Mouse (Mus musculus) testis, postnatal 14 days (tissue): ENCODE measurements at regions not wholly inside any gene's neighbourhood (a gene's known extent, or its start where the extent isn't known, plus 50 kb on each side); places are given as distances from the start of the nearest gene placed in this dataset.

Experiments
- DNase-seq: peaks from one replicate; pipeline ENCODE4 v3.0.0; 2021; ENCODE audit warnings: low spot score

DNA sequence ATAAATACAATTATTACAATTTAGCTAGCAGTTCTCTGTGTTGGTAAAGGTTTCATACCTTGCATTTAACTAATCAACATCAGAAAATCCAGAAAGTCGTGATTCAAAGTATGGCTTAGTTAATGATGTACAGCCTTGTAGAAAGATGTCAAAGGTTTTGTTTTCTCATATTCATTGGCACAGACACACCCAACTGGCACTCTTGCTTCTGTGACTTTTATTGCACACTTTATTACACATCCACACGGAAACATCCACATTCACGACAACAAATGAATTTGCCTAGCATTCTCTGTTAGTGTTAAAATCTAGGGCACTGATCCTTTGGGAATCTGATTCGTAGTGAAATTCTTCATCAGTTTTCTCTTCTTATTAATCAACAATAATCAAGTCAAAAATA is 720.0 kb downstream of the Tns3 start:
- no peak for DNase-seq

DNA sequence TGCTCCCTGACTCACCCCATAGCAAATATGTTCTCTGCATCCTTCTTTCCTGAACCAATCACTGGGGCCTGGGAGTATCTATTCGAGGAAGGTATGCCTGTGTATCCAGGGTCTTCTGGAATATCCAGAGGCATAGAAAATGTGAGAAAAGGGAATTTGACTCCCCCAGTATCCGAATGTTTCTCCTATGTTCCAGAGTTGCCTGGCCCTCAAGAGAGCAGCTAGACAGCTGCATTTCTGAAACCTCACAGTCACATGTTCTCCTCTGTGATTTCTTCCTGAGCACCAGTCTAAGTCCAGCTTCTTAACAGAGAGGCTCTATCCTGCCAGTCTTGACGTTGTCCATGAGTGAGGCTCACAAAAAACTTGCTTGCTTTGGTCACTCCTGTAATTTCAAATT is 719.9 kb upstream of the Igfbp3 start:
- DNase-seq = no peak

DNA sequence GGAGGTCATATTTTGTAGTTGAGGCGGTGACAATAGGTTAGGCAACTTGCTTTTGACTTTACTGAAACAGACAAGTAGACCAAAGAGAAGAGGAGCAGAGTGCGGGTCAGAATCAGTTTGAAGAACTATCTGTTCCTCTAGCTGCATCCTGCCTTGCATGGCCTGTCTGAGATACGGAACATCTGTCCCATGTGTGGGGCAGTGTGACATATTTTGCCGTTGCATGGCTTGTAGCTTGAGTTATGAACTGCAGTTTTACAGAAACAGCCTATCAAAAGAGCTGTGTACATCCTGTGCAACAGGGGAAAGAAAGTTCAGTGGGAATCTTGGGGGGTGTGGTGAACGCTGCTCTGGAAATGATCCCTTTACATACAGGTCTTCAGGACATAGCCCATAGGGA is 718.9 kb upstream of the Igfbp3 start:
- no peak for DNase-seq

DNA sequence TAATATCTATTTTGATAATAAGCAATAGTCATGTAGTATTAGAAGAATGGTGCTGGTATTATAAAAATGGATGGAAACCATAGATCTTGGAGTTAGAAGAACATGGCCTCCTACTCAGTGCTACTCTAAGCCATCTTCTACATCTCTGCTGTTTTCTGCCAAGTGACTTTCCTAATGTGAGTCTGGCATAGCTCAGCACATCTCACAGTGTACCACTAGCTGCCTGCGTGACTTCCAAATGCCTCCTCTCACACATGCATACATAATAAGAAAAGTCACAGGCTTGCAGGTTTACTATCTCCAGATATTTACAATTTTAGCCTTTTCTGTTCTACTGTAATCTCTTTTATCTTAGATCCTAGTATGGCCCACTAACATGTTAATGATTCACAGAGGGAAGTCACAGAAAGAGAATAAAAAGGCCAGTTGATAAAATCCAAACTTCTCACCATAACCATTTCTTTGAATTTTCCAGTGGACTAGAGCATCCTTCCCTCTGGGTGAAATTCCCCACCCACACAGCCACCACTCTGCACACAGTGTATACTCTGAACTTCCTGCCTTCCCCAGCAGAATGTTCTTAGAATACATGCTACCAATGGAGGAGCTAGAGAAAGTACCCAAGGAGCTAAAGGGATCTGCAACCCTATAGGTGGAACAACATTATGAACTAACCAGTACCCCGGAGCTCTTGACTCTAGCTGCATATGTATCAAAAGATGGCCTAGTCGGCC is 717.5 kb upstream of the Igfbp3 start:
- DNase-seq = no peak

DNA sequence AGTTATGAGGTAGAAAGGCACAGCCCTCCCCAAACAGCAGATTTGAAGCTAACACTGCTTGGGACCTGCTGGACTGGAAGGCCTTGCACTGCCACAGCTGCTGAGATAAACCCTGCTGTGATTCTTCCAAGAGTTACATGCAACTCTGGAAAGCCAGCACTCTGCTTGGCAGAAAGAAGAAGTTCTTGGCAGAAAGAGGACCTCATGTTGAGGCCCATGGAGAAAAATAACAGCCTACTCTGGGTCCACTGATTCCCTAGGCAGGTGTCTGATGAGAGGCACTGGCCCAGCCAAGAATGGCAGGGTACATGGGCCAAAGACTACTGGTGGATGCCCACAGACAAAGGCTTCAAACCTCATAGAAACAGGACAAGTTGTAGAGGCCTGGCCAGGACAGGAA is 714.0 kb upstream of the Igfbp3 start:
- no peak for DNase-seq

DNA sequence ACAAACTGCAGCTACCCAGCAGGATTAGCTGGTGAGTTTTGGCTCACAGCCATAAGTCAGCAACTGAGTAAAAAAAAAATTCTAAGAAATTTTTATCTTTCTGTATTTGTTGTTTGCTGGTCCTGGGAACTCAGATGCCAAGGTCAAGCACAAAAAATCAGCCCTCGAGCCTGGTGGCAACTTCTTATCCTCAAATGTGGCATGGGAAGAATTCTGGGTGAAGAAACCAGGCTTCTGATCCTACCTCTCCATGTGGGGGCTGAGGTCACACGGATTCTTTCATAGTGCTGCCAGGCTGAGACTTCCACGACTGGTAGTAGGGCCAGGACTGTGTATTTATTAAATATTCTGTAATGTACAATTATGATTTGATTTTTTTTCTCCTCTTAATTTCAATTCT is 698.3 kb upstream of the Igfbp3 start:
- DNase-seq = peak; percentile 17

DNA sequence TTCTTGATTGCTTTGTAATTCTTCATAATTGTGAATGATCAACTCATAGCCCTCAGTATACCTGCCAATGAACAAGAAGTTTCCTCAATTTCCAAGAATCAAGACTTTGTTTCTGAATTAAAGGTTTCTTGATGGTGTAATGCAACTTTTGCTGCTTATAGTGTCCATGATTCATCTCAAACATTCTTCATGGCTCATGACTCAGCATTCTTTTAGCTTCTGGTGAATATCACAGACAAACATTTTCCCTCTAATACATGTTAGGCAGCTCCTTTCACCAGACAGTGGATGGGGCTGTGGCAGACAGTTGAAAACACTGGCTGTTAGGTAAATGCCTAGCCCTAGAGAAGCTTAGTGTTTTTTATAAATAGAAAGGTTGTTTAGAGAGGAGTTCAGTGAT is 686.5 kb upstream of the Igfbp3 start:
- DNase-seq = no peak

DNA sequence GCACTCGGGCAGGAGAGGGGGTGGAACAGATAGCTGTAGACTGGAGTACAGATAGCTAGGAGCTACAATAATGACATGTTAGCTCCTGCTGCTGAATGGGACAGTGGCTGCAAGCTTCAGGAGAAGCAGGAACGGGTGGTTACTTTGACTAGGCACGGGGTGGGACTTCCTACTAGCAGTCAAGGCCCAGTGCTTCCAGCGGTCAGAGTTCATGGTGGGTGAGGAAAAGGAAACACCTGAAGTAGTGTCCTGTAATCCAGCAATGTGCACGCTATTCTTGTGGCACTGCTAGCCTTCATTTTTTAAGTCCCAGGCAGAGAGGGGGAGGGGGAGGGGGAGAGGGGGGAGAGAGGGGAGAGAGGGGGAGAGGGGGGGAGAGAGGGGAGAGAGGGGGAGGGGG is 684.5 kb upstream of the Igfbp3 start:
- no peak for DNase-seq

DNA sequence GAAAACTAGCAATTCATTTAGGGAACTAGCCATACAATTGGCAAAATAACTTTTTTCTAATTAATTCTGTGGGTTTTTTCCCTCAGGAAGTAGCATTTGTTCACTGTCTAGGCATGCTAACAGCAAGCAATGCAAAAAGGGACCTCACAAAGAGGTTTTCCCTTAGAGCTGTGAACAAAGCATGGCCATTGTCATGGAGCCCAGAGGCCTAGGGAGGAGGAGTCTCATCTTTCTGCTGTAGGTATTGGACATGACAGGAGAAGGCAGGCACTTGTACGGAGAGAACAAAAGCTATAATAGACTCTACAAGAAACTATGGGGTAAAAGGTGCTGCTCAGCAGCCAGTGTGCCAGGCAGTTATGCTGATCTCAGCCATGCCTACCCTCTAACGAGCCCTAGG is 666.8 kb upstream of the Igfbp3 start:
- no peak for DNase-seq

DNA sequence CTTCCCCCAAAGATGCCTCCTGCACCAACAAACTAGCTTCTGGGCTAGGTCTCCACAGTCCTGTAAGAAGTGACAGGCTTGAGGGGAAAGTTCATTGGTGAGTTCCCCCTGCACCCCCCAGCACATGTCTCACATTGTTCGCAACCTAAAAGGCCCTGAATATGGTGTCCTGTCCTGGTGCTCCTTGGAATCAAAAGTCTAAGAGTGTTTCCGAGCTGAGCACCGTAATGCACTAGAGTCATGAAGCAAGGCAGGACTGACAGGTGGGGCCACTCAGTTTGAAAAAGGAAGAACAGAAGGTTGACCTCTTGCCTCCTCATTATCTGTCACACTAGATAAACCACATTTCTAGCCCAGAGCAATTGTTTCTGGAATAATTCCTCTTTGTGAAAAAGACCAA is 650.4 kb upstream of the Igfbp3 start:
- DNase-seq = no peak

DNA sequence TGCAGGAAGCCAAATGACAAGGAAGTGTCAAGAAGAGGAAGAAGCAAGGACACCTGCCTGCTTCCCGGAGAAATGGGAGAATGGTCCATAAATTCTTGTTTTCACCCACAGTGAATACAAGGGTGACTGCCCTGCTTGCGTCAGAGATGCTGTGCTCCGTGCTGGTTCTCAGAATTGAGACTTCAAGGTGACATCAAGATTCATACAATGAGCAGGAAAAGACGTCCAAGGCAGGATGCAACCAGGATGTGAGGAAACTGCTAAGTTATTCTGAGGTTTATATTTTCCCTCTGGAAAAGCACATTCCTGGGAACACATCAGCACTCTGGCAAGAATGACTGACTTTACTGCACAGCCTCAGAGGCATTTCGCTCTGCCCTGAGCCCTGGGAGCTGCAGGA is 650.0 kb upstream of the Igfbp3 start:
- DNase-seq = no peak

DNA sequence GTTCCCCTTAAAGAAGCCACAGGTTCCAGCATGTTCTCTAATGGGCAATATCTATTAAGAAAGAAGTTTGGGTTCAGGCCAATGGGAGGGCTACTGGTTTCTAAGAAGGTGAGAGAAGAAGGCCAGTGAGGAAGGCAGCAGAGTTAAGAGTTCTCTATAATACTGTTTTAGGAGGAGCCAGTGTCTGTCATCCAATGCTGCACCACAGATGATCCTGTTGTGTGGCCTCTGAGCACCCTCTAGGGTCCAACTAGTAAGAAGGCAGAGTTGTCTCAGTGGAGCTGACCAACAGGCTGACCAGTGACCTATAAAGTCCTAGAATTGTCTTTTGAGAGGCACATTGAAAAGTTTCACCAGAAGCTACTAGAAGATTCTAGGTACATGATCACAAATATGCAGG is 648.8 kb upstream of the Igfbp3 start:
- DNase-seq = no peak

DNA sequence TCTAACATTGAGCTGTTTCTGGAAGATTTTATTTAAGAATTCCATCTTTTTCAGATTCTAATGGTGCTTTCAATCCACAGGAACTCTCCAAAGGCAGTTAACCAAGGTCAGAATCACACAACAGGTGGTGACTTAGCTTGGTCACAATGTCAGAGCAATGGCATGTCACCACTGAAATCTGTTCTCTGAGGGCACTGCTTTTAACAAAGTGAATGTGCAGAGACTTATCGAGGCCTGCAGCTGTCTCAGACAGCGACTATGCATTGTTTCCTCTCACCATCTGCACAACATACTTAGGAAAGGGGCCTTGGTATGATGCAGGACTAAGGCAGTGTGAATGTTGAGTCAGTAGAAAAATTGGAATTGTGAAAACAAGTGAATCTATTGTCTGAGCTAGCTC is 638.9 kb upstream of the Igfbp3 start:
- no peak for DNase-seq

DNA sequence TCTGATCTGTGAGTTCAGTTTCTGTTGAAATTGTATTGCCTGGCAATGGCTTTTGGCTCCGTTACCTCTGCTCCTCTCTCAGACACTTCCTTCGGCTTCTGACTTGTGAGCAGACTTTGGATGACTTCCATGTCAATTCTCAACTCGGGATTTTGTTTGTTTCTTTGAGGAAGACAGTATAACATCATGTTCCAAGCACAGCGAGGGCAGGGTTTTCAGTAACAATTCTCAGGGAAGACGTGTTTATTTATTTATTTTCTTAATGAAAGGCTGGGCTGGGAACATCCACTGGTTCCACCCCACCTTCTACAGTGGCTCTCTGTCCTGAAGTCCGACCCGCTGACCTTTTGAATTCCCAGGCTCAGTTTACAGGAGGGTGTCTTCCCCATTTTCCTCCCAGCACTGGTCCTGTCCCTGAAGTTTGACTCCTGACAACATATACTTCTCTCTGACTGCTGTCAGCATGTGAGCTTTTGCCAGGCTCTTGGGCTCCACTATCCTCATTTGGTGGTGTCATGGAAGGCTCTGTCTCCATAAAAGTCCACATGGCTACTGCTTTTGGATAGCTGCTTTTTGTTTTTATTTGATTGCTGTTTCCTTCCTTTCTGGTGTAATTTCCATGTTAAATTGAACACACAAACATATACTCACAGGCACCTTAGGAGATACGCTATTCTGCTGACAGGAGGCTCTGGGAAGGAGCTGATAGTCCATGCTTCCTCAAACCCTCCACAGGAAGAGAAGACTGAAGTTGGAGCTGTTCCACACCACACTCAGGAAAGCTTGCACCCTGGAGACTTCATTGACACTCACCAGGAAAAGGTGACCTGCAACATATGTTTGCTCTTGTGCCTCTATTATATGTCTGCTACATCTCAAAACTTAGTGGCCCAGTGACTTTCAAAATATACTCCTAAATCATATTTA is 624.9 kb upstream of the Igfbp3 start:
- DNase-seq = no peak

DNA sequence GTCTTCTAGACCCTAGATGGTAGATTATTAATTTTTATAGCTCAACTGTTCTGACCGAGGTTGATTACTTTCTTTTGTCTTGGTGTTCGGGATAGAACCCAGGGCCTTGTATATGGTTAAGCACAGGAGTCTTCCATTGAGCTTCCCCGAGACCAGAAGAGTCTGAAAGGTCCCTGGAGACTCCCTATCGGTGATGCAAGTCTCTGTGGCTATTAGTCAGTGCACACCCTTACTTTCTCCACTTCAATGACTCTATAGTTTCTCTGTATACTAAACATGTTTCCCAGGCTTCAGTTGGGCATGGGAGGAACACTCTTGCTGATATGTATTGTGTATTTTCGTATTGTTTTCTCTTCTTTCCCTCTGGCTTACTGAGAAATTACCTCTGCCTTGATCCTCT is 623.8 kb upstream of the Igfbp3 start:
- no peak for DNase-seq

DNA sequence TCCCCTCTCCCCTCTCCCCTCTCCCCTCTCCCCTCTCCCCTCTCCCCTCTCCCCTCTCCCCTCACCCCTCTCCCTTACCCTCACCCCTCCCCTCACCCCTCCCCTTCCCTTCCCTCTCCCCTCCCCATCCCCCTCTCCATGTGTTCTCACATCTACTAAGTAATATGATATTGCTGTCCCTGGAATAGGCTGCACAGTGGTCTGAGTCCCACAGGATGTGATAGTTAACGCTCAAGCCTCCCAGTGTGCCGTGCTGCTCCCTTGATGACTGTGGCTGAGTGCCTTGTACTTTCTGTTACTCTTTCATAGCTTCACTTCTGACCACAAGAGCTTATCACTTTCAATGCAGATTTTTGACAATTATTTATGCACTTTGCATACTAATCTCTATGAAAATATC is 620.4 kb upstream of the Igfbp3 start:
- no peak for DNase-seq

DNA sequence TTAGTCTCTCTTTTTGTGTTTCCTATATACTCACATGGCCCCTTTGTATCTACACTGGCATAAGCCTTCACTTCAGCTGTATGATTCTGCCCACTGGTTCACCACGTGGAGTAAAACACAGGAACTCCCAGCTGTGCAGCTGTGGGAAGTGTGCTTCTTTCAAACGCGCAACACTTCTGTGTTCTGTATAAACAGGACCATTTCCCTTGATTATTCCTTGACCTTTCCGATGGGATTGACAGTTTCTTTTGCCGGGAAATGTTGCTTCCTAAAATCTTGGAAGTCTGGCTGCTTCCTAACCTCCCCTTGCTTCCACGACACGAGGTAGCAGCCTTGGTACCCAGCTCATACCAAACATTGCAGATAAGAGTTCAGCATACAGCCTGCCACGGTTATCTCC is 618.7 kb upstream of the Igfbp3 start:
- no peak for DNase-seq

DNA sequence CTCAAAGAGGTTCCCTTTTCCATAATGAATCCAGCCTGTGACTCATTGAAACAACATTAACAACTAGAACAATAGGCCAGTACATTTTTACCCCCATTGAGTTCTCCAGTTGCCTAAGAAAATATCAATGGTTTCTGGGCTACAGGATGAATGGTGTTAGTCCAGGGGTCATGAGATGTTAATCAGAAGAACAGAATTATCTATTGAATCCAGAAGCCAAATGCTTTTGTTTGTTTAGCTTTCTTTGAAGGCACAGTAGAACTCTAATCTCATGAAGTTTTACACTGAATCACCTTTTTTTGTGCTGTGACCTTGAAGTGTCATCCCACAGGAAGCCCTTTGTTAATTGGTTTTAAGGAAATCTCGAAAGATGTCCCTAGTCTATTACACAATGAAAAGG is 616.0 kb upstream of the Igfbp3 start:
- no peak for DNase-seq

DNA sequence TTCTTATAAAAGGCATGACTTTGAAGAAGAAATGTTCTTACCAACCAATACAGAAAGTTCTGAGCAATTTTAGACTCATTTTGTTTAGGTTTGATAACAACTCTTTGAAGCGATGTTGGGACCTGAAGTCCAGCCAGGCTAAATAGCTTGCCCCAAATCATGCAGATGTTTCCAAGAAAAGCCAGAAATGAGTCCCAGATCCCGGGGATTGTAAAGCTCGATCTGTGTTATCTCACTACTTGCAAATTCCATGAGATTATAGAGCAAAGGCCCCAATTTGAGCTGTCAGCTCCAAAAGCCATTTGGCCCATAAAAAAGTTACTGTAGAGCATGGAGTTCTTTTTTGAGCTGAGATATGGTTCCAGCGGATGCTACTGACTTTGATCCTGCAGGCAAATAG is 614.3 kb upstream of the Igfbp3 start:
- DNase-seq = no peak

DNA sequence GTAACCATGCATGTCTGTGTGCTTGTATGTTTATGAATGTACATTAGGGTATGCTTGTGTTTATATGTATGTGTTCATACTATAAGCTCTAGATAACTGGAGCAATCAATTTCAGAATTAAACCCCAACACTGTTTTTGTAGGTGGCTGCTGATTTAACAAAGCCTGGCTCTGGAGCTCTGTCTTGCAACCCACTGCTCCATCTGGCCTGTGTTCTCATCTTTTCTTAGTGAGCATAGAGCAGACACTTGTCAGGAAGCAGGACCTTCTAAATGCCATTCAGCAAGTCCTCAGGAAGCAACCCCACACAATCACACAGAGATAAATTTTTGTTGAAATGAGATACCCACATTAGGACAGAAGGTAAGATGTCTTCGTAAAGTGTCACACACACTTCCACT is 613.7 kb upstream of the Igfbp3 start:
- no peak for DNase-seq

DNA sequence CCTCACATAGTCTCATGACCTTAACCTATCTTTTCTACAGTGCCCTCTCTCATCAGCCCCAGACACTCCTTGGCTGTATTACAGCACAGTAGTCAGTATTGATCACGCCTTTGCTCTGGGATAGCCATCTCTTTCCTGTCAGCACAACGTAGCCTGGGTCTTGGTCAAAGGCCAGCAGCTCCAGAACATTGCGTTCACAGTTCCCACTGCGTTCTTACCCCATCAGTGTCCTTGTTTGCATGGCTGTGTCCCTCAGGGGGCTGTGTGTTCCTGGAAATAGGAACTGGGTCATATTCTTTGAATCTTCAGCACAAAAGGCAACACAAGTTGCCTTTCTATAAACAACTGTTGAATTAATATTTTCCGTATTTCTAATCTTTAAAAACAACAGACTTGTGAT is 602.0 kb upstream of the Igfbp3 start:
- DNase-seq = peak; percentile 53

DNA sequence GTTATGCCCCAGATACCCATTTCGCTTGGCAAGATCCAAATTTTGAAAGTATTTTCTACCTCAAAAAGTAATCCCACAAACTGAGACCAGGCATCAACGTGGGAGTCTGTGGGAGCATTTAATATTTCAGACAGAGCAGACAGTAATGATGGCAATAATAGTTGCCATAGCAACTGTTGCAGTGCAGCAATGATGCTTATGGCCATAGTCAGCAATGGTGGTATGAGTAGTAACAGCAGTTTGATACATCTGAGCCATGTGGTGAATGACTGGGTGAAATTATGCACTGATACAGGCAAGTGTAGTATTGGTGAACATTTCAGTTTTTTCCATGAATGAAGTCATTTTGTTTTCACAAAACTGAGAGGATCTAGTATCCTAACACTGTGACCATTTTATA is 600.8 kb upstream of the Igfbp3 start:
- DNase-seq = no peak

DNA sequence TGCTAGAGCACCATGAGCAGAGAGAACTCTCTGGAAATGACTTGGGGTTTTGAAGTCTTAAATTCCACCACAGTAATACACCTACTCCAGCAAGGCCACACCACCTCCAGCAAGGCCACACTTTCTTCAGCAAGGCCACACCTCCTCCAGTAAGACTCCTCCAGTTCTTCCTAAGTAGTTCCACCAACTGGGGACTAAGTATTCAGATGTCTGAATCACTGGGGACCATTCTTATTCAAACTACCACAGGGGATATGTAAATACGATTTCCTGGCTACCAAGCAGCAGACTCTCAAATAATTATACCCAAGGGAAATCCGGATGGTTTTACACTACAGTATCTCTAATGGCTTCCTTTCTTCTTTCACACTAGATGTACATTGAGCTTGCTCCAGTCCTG is 598.7 kb upstream of the Igfbp3 start:
- no peak for DNase-seq

DNA sequence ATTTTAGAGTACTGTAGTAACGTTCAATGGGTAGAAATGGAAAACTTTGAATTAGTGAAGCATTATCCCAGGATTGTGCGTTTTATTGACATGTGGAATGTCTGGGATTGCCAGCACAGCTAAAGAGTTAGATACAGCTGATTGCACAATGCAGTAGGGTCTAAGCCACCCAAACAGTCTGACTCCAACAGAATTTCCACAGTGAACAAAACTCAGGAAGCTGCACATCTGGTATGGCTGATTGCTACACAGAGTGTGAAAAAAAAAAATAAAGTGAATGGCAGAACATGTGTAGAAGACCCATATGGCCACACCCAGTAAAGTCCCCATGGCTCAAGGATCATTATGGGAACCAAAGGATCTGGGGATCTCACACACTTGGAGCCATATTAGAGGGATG is 596.0 kb upstream of the Igfbp3 start:
- no peak for DNase-seq
